Mouse (Mus musculus) ES-Bruce4 (cell line): ENCODE data around the gene Spata25.
"Not testable (repeated sequence)": the region's sequence is repeated elsewhere in the genome, so short reads cannot be mapped to it uniquely, and the experiment has no call there.

Source experiments
- CTCF ChIP-seq: IDR thresholded peaks from one replicate; pipeline ENCODE4 v1.8.1; 2011; ENCODE audit warnings: low read depth, low read length
- EP300 ChIP-seq: IDR thresholded peaks from 2 replicates; pipeline ENCODE4 v1.6.1; 2011; ENCODE audit warnings: low read depth, low read length; ENCODE audit not compliant: insufficient read depth
- POLR2A ChIP-seq: IDR thresholded peaks from one replicate; pipeline ENCODE4 v1.8.1; 2011; ENCODE audit warnings: low read length; ENCODE audit not compliant: insufficient read depth

DNA sequence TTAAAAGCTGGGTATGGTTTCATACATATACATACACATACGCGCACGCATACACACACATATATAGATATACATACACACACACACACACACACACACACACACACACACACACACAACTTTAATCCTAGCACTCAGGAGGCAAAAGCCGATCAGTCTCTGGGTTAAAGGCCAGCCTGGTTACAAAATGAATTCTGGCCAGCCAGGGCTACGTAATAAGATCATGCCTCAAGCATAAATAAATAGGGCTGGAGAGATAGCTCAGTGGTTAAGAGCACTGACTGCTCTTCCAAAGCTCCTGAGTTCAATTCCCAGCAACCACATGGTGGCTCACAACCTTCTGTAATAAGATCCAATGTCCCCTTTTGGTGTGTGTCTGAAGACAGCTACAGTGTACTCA is 27.2 kb upstream of the Spata25 start:
- not testable (repeated sequence) for TF ChIP-seq POLR2A, CTCF, EP300
